Mouse (Mus musculus) urinary bladder, postnatal 14 days (tissue): ENCODE results near the gene Tex19.1.

ENCODE experiments used
- DNase-seq: peaks from one replicate; pipeline ENCODE4 v3.0.0; 2021; ENCODE audit warnings: low spot score

Tex19.1 gene

DNA sequence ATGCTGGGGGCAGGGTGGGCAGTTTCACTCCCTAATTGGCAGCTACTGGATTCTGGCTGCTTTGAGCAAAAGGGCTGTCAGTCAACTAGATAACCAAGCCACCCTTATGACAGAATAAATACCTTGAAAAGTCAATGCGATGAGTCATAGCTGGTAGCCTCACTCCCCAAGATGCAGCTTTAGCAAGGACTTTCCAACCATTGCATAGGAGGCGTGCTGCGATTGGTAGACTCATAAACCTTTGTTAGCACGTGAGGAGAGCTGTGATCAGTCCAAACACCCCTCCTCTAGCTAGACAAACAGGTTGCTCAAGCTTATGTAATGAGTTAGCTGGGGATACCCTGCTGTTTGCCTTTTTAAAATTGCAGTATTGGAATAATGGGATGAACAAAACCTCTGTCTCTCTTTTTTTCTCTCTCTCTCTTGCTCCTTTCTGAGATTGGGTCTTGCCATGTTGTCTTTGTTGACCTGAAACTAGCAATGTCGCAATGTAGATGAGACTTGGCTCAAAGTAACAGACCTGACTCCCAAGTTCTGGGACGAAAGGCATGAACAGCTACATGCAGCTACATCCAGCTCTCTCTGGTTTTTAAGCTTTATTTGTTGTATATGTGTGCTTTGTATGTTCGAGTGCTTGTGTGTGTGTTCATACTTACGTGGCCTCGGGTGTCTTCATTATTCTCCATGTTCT lies 2.5 kb upstream of the Tex19.1 start:
- DNase-seq: peak; percentile 41

DNA sequence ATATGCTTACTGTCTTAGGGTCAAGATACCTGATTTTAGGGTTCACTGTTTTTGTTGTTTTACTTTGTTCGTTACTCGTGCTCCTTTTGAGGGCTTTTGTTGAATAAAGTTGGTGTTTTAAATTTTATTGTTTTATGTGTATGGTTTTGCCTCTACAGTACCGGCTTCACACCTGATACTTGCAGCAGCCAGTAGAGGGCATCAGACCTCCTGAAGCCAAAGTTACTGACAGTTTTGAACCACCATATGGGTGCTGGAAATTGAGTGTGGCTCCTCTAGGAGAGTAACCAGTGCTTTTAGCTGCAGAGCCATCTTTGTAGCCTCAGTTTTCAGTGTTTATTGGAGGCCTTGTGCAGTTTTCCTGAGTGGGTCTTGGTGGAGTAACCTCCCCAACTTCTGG lies 2.2 kb downstream of the Tex19.1 start:
- no peak for DNase-seq

DNA sequence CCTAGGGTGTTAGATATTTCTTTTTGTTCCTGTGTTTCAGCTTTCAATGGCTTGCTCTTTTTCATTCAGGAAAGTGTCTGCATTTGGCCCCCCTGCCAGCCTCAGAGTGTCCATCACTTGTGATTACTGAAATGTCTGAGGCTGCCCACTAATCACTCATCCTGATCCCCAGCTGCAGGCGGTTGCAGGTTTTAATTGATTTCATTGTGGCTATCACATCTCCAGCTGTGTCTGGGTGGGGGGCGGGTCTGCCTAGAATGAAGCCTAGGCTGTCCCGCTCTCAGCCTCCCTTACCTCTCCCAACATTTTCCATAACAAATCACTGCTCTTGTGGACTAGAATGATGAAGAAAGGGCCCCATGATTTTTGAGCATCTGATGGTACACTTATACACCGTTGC lies 8.3 kb downstream of the Tex19.1 start:
- no peak for DNase-seq

DNA sequence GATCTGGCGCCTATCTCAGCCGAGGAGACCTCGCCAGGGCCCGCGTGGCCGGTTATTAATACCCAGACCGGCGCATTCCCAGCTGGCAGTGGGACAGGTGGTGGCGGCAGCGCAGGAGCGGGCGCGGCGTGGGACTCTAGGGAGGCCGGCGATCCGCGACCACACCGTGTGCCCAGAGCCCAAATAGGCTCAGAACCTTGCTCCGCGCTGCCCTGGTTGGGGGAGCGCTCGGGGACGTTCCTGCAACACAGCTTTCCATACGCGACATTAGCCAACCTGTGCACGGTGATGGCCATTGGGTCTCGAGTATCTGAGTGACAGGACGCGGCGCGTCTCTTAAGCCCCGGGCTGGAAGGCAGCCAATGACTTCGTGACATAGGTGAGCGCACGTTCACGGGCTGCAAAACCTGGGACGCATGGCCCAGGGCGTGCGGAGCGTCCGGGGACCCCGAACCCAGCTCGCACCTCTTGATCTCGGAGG lies 10.5 kb downstream of the Tex19.1 start:
- DNase-seq: peak; percentile 20

DNA sequence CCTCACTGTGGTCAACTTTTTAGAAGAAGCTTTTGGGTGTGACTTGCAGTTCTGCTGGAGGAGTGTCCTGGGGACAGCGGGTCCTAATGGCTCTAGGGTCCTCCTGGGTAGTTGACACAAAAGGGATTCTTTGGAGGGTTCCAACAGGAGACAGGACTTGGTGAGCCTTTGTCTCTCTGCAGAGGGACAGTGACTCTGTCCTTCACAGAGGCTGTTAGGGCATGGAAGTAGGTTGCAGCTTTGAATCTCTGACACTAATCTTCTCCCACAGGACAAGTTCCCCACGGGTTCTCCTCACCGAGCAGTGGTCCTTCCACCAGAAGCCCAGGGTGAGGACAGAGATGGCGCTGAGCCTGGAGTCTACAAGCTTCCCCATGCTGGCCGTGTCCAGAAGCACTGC lies 14.0 kb downstream of the Tex19.1 start, which contains the start of gene Uts2r:
TSS of gene Uts2r (plus strand) at position 301 of the 400 bp plus-strand sequence.
- DNase-seq: no peak

DNA sequence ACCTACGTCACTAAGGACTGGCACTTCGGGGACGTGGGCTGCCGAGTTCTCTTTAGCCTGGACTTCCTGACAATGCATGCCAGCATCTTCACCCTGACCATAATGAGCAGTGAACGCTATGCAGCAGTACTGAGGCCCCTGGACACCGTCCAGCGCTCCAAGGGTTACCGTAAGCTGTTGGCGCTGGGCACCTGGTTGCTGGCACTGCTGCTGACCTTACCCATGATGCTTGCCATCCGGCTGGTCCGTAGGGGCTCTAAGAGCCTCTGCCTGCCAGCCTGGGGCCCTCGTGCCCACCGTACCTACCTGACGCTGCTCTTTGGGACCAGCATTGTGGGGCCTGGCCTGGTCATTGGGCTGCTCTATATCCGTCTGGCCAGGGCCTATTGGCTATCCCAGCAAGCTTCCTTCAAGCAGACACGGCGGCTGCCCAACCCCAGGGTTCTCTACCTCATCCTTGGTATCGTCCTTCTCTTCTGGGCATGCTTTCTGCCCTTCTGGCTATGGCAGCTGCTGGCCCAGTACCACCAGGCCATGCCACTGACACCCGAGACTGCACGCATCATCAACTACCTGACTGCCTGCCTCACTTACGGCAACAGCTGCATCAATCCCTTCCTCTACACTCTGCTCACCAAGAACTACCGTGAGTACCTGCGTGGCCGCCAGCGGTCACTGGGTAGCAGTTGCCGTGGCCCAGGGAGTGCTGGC lies 14.8 kb downstream of the Tex19.1 start:
- no peak for DNase-seq

DNA sequence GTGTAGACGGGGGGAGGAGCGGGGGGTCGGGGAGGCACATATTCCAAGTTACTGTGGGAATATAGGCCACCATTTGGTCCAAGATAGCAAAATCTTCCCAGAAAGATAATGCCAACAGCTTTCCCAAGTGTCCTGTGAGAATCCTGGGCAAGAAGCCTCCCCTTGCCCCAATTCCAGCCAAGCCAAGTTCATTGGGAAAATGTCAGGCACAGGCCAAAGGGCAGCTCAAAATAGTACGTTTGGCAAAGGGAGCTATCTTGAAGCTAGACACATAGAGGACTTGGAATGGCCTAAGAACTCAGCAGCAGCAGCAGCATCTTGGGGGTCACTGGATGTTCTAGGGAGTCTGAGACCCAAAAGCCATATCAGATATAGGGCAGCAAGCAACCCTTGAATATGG lies 17.8 kb downstream of the Tex19.1 start:
- DNase-seq: no peak

DNA sequence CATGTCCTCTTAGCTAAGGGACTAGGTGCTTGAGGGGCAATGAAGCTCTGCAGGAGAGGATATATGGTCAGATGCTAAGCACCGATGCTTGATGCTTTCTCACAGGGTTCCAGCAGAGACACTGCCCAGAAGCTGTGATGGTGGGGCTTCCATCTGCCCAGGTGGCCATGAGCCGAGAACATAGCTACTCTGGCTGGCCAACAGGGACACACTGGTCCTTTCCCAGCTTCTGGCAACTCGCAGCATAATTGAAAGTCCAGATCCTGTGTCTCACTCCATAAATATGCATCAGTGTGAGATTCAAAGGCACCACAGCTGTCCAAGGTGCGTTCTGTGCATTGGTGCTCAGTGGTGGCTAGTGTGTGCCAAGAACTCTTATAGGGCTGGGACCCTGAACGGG lies 27.3 kb downstream of the Tex19.1 start:
- no peak for DNase-seq

DNA sequence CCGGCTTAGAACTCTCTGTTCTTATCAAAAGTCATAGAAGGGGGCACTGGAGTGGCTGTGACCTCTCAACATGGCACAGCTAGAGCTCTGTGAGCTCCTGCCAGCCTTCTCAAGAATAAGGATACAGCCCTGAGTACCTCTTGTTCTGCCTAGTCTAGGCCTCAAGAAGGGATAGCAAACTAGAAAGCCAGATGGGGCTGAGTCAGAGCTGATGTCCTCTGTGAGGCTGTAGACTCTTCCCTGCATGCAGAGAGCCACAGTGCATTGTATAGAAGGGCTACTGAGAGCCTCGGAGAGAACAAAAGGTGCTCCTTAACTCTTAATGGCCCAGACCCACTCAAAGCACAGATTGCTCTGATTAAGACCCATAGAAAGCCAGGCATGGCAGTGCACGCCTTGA lies 28.3 kb downstream of the Tex19.1 start:
- no peak for DNase-seq

DNA sequence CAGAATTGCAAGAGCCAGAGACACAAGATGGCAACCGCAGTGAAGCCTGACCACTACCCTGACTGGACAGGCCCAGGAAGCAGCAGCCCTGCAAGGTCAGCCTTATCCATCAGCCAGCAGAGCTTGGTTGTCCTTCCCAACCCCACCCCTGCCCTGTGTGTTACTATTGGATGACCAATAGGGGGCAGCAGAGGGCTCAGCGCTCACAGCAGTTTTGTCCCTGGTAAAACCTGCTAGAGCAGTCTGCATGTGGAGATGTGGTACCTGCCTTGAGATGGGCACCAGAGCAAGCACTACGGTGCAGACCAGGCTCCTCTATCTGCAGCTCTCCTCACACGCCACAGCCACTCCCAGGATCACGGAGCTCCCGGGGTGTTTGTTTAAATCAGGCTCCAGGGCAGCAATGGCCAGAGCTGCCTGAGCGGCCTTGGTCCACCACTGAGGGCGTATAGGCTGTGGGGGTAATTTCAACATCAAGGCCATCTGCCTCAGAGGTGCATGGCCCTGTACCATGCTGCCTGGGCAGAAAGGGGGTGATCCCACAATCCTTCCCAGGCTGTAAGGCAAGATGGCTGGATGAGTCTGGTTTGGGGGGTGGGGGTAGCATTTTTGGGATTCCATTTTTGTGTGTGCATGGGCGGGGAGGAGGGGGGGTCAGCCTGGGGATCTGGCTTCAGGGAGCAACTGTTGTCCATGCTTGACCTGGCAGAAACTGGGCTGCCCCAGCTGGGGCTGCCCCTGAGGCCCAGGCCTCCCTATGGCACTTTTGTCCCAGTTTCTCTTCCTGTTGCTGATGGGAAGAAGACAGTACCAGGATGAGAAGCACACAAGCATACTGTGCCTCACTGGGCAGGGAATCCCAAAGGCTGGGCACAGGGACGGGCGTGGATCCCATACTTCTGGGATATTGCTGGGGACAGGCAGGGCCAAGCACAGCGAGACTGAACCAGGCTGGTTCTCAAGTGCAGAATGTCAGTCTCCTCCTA lies 30.6 kb downstream of the Tex19.1 start:
- peak; percentile 68 for DNase-seq

DNA sequence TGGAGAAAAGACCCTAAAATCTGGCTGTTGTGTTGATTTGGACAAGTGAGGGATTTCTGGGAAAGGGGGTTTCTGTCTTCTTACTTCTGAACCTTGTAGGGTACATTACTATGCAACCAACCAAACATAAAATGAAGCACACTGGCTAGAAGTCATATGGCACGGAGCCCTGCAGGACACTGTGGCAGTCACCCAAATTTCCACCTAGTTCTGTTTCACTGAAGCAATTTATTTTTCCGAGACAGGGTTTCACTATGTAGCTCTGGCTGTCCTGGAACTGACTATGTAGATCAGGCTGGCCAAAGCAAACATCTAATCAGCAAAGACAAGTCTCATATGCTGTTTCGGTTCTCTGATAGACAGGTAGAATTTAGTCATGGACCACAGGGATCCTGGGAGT lies 43.7 kb downstream of the Tex19.1 start:
- DNase-seq: no peak

DNA sequence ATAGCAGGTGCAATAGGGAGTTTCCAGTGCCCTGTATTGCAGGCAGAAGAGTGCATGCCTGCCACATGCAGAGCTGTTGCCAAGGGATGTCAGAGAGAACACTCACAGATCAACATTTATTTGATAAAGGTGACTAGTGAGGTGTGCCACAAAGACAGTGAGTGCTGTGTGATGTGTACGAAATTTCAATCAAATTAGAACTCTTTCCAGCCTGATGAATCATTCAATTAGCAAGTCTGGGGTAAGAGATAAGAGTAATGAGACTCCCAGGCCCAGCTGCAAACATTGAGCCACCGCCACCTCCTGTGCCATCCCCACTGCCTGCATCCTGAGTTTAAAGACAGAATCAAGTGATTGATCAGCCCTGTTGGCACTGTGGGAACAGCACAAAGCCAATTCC lies 46.8 kb downstream of the Tex19.1 start:
- DNase-seq: no peak

DNA sequence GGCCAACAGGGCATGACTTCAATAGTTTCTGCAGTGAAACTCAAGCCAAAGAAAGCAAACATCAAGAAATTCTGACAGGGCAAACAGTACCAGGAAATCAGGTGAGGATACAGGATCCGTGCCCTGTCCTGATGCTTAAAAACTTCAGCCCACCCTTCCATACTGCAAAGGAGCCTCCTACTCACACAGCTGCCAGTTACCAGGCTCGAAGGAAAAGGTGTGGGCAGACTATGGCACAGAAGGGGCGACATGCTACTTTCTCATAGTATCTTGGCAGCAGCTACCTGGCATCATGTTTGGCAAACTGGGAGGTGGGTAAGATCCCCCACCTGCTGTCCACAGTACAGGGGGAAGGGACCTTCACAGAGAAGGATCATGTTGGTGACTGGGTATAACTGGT lies 47.5 kb downstream of the Tex19.1 start:
- DNase-seq: no peak
